Mouse (Mus musculus) gastrocnemius, postnatal 14 days (tissue): ENCODE measurements around the gene Gm12845. TPM values are rescaled to one million over a fixed set of nuclear protein-coding genes. Genes with fewer than 3 reads are reported as not detected.
"Not testable (repeated sequence)": the region's sequence is repeated elsewhere in the genome, so short reads cannot be mapped to it uniquely, and the experiment has no call there.

ENCODE experiments used
- DNase-seq: peaks from one replicate; pipeline ENCODE4 v3.0.0; 2021; ENCODE audit warnings: mixed read lengths
- intact Hi-C: fragments of 180-260 bp; cut with DNase I; formaldehyde crosslinking; loops from one replicate; pipeline ENCODE4 v1.15.1; 2025; ENCODE audit warnings: low total_unique reads
- long read RNA-seq, 2 experiments: library from polyadenylated mRNA; stranded (forward); transcript quantifications; one replicate each; pipeline ENCODE4 v2.0.0; 2021
- total RNA-seq, 2 experiments: library from RNA; stranded (reverse); gene quantifications; 2 replicates each; pipeline ENCODE4 v1.2.3; 2021

Gene Gm12845
- total RNA-seq: not detected
- long read RNA-seq, experiment 1: 0 reads
- long read RNA-seq, experiment 2: 0 reads

DNA sequence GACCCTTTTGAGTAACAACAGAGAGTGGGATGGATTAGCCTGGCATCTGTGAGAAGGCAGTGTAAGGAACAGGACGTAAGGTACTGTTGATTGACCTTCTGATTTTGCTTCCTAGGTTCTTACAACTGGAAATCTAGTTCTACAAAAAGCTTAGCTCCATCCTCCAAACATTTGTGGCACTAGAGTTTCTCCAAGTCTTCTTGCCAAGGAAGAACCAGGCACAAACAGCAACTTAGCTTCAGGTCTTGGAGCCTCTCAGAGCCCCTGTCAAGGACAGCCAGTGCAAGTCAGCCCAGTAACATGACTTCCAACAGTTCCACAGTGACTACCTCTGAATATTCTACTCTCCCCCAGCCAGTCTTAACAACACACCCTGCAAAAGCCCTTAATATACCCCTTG is at the start of gene Gm12845:
TSS of gene Gm12845 (plus strand) at position 301 of the 400 bp plus-strand sequence.
- no peak for DNase-seq

DNA sequence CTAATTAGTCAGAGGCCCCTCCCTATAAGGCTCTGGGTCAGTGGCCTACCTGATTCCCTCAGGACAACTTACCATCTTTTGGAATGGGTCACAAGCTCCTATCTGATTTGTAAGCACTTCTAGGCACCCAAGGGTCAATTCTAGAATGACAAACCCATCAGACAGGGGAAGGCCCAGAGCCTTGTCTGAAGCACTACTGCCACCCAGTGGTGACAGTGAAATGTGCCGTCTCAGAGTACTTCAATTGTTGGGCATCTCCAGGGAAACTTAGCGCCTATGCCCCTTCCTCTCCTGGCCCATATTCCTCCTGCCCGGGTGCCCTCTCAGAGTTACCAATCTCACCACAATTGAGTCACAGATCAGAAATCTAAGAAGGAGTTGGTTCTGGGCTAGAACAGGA is 47.3 kb upstream of the Gm12845 start:
- intact Hi-C loops: loop anchor here (10.0 kb wide), 4 partner anchors 52 to 402 kb away; no protein-coding TSS in a partner anchor
- peak; percentile 78 for DNase-seq

More for the DNA sequence above, at the start of gene Gm12845:
- intact Hi-C loops: no loop called here

DNA sequence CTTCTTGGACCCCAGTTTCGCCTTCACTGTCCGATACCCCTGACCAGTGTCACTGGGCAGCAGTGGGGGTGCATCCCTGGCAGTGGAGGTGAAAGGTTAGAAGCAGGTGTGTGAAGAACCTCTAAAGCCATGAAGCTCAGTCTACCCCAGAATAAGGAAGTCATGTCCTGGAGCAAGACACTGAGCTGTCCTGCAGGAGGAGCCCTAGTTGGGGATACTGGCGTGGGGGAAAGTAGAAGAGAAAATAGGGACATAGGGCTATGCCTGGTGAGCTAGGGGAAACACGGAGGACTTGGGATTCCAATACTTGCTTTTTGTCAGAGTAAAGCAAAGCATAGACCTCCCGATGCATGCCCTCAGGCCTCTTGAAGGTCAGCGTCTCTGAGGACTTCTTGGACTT is 43.2 kb upstream of the Gm12845 start:
- intact Hi-C loops: no loop called here
- DNase-seq: no peak

DNA sequence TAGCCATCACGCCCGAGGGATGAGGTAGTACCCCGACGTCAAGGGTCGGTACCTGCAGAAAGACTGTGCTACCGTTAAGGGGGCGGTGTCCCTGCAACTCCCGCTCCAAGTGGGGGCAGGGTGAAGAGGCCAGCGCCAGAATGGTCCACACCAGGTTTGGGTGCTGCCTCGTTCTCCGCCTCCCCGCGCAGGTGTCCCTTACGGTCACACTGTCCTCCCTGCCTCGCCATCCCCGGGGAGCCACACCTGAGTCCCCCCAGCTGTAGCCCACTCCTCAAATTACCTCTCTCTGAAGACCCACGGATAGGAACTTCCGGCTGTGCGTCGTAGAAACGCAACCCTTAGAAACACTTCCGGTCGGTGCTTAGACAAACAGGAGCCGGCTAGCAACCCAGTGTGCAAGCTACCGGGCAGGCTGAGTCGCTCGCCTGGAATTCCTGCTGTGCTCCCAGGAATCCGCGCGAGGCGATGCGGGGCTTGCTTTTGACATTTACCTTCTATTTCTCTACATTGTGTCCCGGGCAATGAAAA is 42.2 kb upstream of the Gm12845 start, which contains the start of gene Dmap1:
TSS of gene Dmap1 (minus strand) at position 343 of the 531 bp plus-strand sequence.
- intact Hi-C loops: no loop called here
- DNase-seq: peak; percentile 79

DNA sequence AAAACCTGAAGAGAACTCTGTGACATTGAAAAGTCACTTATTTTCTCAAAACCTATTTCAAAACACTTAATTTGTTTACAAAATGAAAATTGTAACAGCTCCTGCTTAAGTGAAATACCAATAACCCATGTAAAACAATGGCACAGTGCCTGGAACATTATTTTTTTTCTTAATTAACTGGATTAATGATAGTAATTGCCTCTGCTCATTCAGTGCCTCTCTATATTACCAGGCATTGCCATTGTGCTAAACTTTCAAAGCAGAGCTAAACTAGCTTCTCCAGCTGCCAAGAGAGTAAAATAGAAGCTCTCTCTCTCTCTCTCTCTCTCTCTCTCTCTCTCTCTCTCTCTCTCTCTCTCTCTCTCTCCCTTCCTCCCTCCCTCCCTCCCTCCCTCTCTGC is 41.7 kb upstream of the Gm12845 start:
- intact Hi-C loops: no loop called here
- no peak for DNase-seq

DNA sequence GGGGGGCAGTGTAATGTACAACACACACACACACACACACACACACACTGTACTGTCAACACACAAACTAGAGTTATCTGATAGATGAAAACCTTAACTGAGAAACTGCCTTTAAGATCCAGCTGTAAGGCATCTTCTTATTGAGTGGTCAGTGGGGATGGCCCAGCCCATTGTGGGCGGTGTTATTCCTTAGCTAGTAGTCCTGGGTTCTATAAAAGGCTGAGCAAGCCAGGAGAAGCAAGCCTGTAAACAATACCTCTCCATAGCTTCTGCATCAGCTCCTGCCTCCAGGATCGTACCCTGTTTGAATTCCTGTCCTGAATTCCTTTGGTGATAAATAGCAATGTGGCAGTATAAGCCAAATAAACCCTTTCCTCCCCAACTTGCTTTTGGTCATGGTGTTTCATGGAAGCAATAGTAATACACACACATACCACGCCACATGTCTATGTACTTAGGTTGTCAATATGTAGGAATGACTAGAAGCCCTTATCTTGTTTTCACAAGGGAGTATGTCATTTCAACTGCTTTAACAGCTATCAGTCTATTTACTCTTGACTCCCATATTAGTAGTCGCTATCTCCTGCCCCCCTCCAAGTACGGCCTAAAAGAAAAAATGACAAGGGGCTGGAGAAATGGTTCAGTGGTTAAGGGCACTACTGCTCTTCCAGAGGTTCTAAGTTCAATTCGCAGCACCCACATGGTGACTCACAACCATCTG is 41.0 kb upstream of the Gm12845 start:
- intact Hi-C loops: no loop called here

DNA sequence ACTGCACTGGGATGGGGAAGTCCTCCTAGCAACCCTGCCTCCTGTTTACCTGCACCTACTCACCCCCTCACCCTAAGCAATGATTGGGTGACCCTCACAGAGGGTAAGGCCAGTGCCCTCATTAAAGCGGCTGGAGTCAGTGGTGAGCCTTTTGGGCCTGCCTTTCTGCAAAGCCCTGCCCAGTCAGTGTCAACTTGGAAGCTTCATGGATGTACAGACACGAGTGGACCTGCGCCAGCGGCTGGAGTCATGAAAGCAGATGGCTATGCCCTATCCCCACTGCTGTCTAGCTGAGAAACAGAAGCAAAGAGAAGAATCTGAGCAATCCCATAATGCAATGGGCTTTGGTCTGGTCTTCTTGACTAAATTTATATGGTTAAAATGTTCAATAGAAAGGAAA is 37.9 kb upstream of the Gm12845 start:
- intact Hi-C loops: no loop called here
- no peak for DNase-seq

More for the DNA sequence above, 41.0 kb upstream of the Gm12845 start:
- no peak for DNase-seq

DNA sequence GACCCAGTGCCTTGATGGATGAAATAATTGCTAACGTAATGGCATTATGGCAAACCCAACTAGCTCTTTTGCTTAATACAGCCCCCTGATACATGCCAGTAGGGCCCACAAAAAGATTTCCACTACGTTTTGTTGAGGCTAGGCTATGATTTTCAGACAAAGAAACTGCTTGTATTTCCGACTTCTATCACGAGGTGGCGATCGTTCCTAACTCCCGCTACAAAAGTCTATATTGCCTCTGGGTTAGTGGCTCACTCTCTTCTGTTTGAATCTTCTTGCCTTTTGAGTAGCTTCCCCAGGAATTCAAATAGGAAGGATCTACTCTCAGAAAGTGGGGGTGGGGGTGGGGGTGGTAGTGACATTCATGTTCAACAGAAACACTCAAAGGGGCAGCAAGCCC is 18.9 kb upstream of the Gm12845 start:
- no peak for DNase-seq
- intact Hi-C loops: no loop called here

DNA sequence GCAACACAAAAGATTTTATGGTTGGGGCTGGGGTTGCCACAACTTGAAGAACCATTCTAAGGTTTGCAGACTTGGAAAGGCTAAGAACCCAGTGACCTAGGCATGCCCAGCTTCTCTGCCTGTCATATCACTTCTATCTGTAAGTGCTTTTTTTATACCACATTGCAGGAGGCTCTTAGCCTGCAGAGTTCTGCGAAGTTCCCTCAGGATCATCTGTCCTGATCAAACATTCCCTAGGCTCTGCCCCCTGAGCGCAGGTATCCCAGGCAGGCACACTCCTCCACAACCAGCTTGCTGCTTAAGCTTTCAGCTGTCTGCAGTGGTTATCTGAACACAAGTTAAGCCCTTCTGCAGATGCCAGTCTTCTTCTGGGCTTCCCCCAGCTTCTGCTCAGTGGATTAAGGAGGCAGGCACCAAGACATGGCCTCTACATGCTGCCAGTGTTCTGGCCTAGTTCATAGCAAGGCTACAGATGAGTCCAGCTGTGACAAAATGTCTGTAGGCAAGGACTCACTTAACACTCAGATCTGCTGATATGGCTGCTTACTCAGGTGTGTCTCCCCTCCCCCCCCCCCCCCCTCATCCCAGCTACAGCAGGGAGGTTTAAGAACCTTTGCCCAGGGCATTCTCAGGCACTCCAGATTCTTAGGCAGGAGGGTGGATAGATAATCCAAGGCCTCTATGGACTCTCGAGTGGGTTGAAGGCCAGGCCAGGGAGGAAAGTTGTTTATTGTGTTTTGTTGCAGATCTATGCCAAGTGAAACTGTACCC is 15.2 kb upstream of the Gm12845 start:
- DNase-seq: no peak
- intact Hi-C loops: no loop called here

DNA sequence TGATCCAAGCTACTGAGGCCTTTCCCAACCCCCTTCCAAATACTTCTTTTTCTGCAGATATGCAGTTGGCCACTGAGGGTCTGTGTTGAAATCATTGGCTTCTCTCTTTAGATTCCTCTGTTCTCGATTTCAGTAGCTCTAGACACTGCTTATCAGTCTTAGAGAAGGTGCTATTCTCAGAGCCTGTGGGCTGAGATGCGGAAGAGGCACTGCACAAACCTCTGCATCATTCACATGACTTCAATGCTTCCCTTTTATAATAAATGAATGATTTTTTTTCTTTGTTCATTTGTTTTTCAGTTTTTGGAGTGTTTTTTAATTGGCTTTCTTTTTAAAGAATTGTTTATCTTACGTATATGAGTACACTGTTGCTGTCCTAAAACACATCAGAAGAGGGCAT is 11.9 kb upstream of the Gm12845 start:
- intact Hi-C loops: loop anchor here (10.0 kb wide), 1 partner anchor 52 kb away; the partner anchor contains the start of gene Klf17
- no peak for DNase-seq

DNA sequence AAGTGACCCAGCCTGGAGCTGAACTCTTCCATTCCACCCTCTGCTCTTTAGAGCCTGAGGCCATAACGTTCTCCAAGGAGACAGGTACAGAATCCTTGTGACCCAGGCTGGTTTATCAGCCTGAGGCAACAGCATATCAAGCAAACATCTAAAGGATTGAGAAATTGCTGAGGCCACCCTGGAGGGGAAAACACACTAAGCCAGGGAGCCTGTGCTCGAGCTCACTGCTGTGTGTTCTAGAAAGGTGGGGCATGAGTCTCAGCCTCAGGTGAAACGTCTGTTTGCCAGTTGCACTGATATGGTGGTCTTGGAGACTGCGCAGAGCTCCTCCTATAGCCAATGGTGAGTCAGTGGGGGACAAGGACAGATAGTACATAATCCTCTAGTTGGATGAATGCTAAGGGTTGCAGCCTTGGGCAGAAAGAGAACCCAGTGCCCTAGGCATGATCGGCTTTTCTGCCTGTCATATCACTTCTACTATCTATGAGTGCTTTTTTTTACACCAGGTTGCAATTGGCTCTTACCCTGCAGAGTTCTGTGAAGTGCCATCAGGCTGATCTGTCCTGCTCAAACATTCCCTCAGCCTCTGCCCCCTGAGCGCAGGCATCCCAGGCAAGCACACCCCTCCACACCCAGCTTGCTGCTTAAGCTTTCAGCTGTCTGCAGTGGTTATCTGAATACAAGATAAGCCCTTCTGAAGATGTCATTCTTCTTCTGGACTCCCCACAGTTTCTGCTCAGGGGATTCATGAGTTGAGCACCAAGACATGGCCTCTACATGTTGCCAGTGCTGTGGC is 10.7 kb upstream of the Gm12845 start:
- DNase-seq: no peak
- intact Hi-C loops: loop anchor here (10.0 kb wide), 1 partner anchor 51 kb away; the partner anchor contains the start of gene Klf17

DNA sequence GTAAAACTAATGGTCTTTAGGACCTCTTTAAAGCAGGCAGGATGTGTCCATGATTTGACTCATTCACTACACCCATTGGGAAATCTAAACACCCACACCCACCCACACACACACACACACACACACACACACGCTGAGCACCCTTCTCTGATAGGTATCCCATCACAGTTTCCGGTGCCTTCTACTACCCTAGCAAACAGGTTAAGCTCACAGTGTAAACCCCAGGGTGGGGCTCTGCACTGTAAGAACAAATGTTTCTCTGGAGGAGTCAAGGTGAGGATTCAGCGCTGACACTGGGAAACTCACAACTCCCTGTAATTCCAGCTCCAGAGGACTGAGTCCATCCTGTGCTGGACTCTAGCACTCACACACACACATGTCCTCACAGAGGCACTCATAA is 7.7 kb downstream of the Gm12845 start:
- no peak for DNase-seq
- intact Hi-C loops: no loop called here

DNA sequence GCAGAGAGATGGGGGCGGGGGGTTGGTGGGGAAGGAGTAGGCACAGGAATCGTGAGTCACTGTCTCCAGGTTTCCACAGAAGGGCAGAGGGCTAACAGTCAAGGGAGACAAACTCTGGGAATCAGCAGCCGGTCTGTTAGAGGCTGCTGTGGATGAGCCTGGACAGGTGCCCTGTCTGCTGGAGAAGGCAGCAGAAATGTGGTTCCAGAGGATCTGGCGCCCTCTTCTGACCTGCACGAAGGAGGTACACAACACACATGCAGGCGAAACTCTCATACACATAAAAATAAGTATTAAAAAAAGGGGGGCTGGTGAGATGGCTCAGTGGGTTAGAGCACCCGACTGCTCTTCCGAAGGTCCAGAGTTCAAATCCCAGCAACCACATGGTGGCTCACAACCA is 13.3 kb downstream of the Gm12845 start:
- intact Hi-C loops: no loop called here
- no peak for DNase-seq

DNA sequence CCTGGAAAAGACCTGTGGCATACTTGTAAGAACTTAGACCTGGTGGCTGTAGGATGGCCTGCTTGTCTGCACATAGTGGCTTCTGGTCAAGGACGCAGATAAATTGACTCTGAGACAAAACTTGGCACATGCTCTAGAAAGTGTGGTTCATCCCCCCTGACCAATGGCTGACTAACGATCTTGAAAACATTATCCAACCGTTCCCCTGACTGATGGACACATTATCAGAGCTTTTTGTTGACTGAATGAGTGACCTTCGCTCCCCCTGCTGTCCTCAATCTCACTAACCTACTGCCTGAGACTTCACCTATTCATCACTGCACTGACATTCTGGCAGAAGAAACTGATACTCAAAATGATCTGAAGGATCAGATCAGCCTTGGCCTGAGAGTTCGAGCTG is 28.3 kb downstream of the Gm12845 start:
- DNase-seq, intact Hi-C loops: not testable (repeated sequence)

DNA sequence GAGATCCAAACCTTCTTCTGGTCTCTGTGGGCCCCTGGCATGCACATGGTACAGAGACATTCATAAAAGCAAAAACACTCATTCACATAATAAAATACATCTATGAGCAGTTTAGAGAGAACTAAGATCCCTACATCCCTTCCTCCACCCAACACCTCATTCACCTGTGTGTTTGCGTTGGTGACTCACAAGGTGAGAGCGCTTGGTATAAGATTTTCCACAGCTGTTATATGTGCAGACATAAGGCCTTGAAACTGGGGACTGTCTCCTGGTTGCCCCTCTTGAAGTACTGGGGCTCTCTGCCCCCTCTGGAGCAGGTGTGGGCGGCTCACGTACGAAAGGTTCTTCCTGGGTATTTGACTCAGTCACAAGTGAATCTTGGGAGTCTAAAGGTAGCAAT is 35.9 kb downstream of the Gm12845 start:
- intact Hi-C loops: loop anchor here (10.0 kb wide), 1 partner anchor 45 kb away; no protein-coding TSS in a partner anchor

DNA sequence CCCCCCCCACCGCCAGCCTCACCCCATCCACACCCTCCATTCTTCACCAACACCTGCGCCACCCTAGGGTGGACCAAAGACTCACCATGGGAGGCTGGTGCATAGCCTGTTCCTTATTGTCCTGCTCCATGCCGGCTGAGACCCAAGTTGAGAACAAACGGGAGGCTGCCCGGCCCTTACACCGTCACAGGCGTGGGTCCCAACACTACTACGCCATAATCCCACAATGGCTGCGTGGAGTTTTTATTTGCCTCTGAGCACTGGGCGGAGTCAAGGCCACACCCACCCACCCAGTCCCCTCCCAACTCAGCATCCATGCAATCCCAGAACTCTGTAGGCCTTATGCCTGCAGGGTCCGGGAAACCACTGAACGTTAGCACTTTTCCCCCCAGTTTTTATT is 41.2 kb downstream of the Gm12845 start, which contains the start of gene Klf17:
TSS of gene Klf17 (minus strand) at position 233 of the 400 bp plus-strand sequence.
- intact Hi-C loops: loop anchor here (10.0 kb wide), 1 partner anchor 51 kb away; no protein-coding TSS in a partner anchor
- no peak for DNase-seq

More for the DNA sequence above, 35.9 kb downstream of the Gm12845 start:
- no peak for DNase-seq

DNA sequence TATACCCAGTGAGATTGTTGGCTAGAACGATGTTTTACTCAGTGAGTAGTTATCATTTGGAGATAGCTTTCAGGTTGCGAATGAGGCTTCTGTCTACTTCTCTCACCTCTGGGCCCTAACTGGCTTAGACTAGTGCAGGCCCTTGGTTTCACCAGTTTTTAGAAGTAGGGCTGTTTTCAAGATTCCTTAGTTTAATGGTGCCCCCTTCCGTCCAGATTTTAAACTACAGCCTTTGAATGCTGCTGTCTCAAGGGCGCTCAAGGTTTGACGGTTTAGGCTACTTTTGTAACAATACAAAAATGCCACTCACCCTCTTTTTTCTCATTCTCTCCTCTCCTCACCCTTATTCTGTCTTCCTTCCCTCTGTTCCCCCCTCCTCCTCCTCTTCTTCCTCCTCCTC is 46.7 kb downstream of the Gm12845 start:
- DNase-seq: peak; percentile 30
- intact Hi-C loops: no loop called here

DNA sequence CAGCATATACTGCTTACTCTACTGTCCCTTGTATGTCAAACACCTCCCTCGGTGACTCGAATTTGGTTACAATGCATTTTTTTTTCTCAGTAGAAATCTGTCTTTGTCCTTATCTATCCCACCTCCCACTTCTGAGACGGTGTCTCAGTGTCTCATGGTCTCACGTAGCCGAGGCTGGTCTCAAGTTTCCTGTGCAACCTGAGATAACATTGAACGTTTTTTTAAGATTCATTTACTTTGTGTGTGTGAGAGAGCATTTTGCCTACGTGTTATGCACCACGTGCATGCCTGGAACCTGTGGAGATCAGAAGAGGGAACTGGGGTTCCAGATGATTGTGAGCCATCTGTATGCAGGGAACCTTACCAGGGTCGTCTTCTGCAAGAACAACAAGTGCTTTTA is 48.7 kb downstream of the Gm12845 start:
- DNase-seq: no peak
- intact Hi-C loops: no loop called here
